In the genomic region with DNA sequence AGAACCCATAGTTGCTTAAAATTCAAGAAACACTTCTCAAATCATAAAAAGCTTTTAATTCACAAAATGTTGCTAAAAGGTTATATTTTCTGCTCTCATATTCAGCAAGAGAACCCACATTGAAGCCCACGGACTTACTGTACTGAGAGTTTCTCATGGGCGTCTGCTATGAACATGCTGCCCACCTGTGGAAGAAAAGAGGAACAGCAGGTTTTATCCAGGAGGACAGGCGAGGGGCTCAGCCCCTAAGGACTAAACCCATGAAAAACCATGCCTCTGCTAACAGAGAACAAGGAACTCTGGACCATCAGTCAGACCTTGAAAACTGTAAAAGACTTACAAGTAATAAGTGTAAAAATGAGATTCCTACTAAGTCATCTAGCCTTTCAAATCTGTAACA, we compare ENCODE assay signal across 9 mouse cellular contexts. TPM values are rescaled to one million over a fixed set of nuclear protein-coding genes. Genes with fewer than 3 reads are reported as not detected.
DNase-seq lines count a peak whose midpoint lies in the region; ATAC-seq and TF ChIP-seq lines count a peak whose summit lies in the region.
"Had no signal": no experiment of that assay in that cellular context is flagged by ENCODE, and none has a peak within 500 bp of the region (broad histone marks: within the 10 kb centered on the region; RNA-seq: fewer than 3 reads in every experiment).

No protein-coding gene starts in this region.

- peak; percentile 93 for TF ChIP-seq RAD21 in MEL (IDR thresholded peaks at IDR 0.05; ENCODE audit: low read depth, low read length)

- no peak overlapping the region for H3K9ac ChIP-seq in hindbrain, embryonic 13.5 days
- no peak overlapping the region for H3K9ac ChIP-seq in MEL (ENCODE audit: control insufficient read depth, low read depth, low read length, poor library complexity, severe bottlenecking)
- H3K9ac ChIP-seq: limb, embryonic 12.5 days had no signal

- H3K36me3 ChIP-seq in hindbrain, embryonic 10.5 days, result peaks cover 30% of the 10 kb centered on the region
- H3K36me3 ChIP-seq in hindbrain, embryonic 13.5 days, result peaks cover 50% of the 10 kb centered on the region
- H3K36me3 ChIP-seq in MEL (ENCODE audit: control insufficient read depth in 1 of 2, insufficient read depth in 2 of 2, low read length in 2 of 2), result no peaks in the 10 kb centered on the region
- peaks cover 27% of the 10 kb centered on the region for H3K36me3 ChIP-seq in forebrain, embryonic 10.5 days (replicated peaks)

- TF ChIP-seq EP300 in MEL (IDR thresholded peaks at IDR 0.05; ENCODE audit: low read depth in 1 of 2, low read length in 2 of 2), result no peak

- no peaks in the 10 kb centered on the region for H3K79me2 ChIP-seq in MEL (ENCODE audit: control insufficient read depth, insufficient read depth, low read length, poor library complexity)

- H3K9me3 ChIP-seq in hindbrain, embryonic 10.5 days, result no peaks in the 10 kb centered on the region
- H3K9me3 ChIP-seq in hindbrain, embryonic 13.5 days, result no peaks in the 10 kb centered on the region
- H3K9me3 ChIP-seq in MEL (replicated peaks; ENCODE audit: insufficient read depth, low read length), result no peaks in the 10 kb centered on the region
- no peaks in the 10 kb centered on the region for H3K9me3 ChIP-seq in forebrain, embryonic 10.5 days
- H3K9me3 ChIP-seq: limb, embryonic 12.5 days had no signal

- no peaks in the 10 kb centered on the region for H3K4me1 ChIP-seq in hindbrain, embryonic 10.5 days (replicated peaks)
- H3K4me1 ChIP-seq in hindbrain, embryonic 13.5 days (replicated peaks), result no peaks in the 10 kb centered on the region
- no peaks in the 10 kb centered on the region for H3K4me1 ChIP-seq in MEL (ENCODE audit: control insufficient read depth in 1 of 2, insufficient read depth in 2 of 2, low read length in 2 of 2)
- no peaks in the 10 kb centered on the region for H3K4me1 ChIP-seq in forebrain, embryonic 10.5 days
- H3K4me1 ChIP-seq: limb, embryonic 12.5 days had no signal

- peak; percentile 77 to 94 (median 94) for TF ChIP-seq CTCF in MEL (IDR thresholded peaks at IDR 0.05 in 2 of 3, conservative IDR thresholded peaks at IDR 0.05 in 1 of 3; ENCODE audit: control insufficient read depth in 1 of 3, insufficient read depth in 1 of 3, low read depth in 2 of 3, low read length in 3 of 3, poor library complexity in 1 of 3, severe bottlenecking in 1 of 3)

- WGBS in hindbrain, embryonic 10.5 days, result 16% methylated on average over 3 of the region's 3 CpGs
- WGBS in hindbrain, embryonic 13.5 days, result 11% methylated on average over 3 of the region's 3 CpGs
- WGBS in forebrain, embryonic 10.5 days, result 10% methylated on average over 3 of the region's 3 CpGs

- no peak overlapping the region for H3K27ac ChIP-seq in hindbrain, embryonic 10.5 days
- H3K27ac ChIP-seq in hindbrain, embryonic 13.5 days, result no peak overlapping the region
- H3K27ac ChIP-seq in MEL (ENCODE audit: control insufficient read depth, low read depth, low read length), result no peak overlapping the region
- no peak overlapping the region for H3K27ac ChIP-seq in forebrain, embryonic 10.5 days
- H3K27ac ChIP-seq: limb, embryonic 12.5 days had no signal

- H3K4me3 ChIP-seq in hindbrain, embryonic 10.5 days, result no peak overlapping the region
- no peak overlapping the region for H3K4me3 ChIP-seq in hindbrain, embryonic 13.5 days
- H3K4me3 ChIP-seq in MEL (ENCODE audit: control insufficient read depth in 1 of 2, insufficient read depth in 1 of 2, low read depth in 2 of 2, low read length in 2 of 2), result no peak overlapping the region
- no peak overlapping the region for H3K4me3 ChIP-seq in forebrain, embryonic 10.5 days
- H3K4me3 ChIP-seq: limb, embryonic 12.5 days had no signal

- DNase-seq in hindbrain, embryonic 10.5 days (ENCODE audit: low spot score), result peak; percentile 7
- peak; percentile 27 to 39 for DNase-seq in B cell, adult 2 months
- peak; percentile 70 for DNase-seq in MEL (ENCODE audit: low read depth, low spot score)
- peak; percentile 48 for DNase-seq in forelimb bud, embryonic 11.5 days (ENCODE audit: low read depth, low spot score)
- peak; percentile 16 for DNase-seq in lung, postnatal 36 days
- DNase-seq in urinary bladder, postnatal 10 days (ENCODE audit: low spot score), result no peak
- no peak for DNase-seq in forebrain, embryonic 10.5 days (ENCODE audit: extremely low spot score, low spot score)

- no peak for ATAC-seq in hindbrain, embryonic 13.5 days (ENCODE audit: low FRiP score)

- TF ChIP-seq POLR2A in MEL (IDR thresholded peaks at IDR 0.05; ENCODE audit: control insufficient read depth in 1 of 2, insufficient read depth in 1 of 2, low read depth in 1 of 2, low read length in 2 of 2, poor library complexity in 1 of 2), result no peak

- H3K27me3 ChIP-seq in hindbrain, embryonic 10.5 days (ENCODE audit: insufficient read depth, poor library complexity, severe bottlenecking), result no peaks in the 10 kb centered on the region
- H3K27me3 ChIP-seq in hindbrain, embryonic 13.5 days, result no peaks in the 10 kb centered on the region
- H3K27me3 ChIP-seq in MEL (ENCODE audit: control insufficient read depth in 1 of 2, insufficient read depth in 2 of 2, low read length in 2 of 2), result no peaks in the 10 kb centered on the region
- H3K27me3 ChIP-seq in forebrain, embryonic 10.5 days (ENCODE audit: poor library complexity, severe bottlenecking), result no peaks in the 10 kb centered on the region
- H3K27me3 ChIP-seq: limb, embryonic 12.5 days had no signal

- H3K4me2 ChIP-seq in hindbrain, embryonic 13.5 days, result no peak overlapping the region
- H3K4me2 ChIP-seq: limb, embryonic 12.5 days had no signal

TF ChIP-seq in MEL, 35 proteins besides CTCF, POLR2A, EP300 and RAD21:
- no peak for TF ChIP-seq NRF1 (IDR thresholded peaks at IDR 0.05; ENCODE audit: insufficient read depth, low read depth, low read length, poor library complexity, severe bottlenecking)
- 0 out of 2 replicates have a peak, but pooled peaks have one; percentile 14 for TF ChIP-seq TBP (IDR thresholded peaks at IDR 0.05; ENCODE audit: low read depth, low read length)
- 0 out of 2 replicates have a peak, but pooled peaks have one; percentile 25 for TF ChIP-seq SIN3A (IDR thresholded peaks at IDR 0.05; ENCODE audit: low read length)
- no peak for TF ChIP-seq POLR2AphosphoS2 (IDR thresholded peaks at IDR 0.05; ENCODE audit: low read length)
- TF ChIP-seq ZC3H11A (IDR thresholded peaks at IDR 0.05; ENCODE audit: low read depth, low read length), result peak; percentile 79
- TF ChIP-seq MYC (IDR thresholded peaks at IDR 0.05; ENCODE audit: low read depth, low read length), result 0 out of 2 replicates have a peak, but pooled peaks have one; percentile 23
- TF ChIP-seq JUND (IDR thresholded peaks at IDR 0.05; ENCODE audit: low read depth, low read length), result 0 out of 2 replicates have a peak, but pooled peaks have one; percentile 12
- peak; percentile 94 for TF ChIP-seq SMC3 (IDR thresholded peaks at IDR 0.05; ENCODE audit: low read depth, low read length)

RNA-seq across cellular contexts. Expression of gene Armh3, which starts 45.0 kb away (rescaled TPM):
- polyA plus RNA-seq in hindbrain, embryonic 10.5 days (2016; fragmentation: Nextera tagmentation; extraction: Ambion mirVana), result 16.6 and 19.4 TPM in 2 replicates
- polyA plus RNA-seq in hindbrain, embryonic 13.5 days (2015; fragmentation: Nextera tagmentation; extraction: Ambion mirVana), result 22.8 and 23.9 TPM in 2 replicates
- 4.1 TPM in 2 replicates for total RNA-seq in MEL (2012; rRNA removed)
- 10 to 100 TPM in 1 of 2 experiments, not detected in 1; 10.8 TPM for polyA plus RNA-seq in MEL (2012; ENCODE audit: insufficient read depth in 1 of 2, insufficient read length in 2 of 2, low read depth in 1 of 2, low replicate concordance in 2 of 2, missing spikeins in 1 of 2)
- polyA plus RNA-seq in forebrain, embryonic 10.5 days (2016; fragmentation: Nextera tagmentation; extraction: Ambion mirVana), result 16.2 and 18.5 TPM in 2 replicates

RNA-seq across cellular contexts. Expression of gene Hps6, which starts 50.0 kb away (rescaled TPM):
- polyA plus RNA-seq in hindbrain, embryonic 10.5 days (2016; fragmentation: Nextera tagmentation; extraction: Ambion mirVana), result 4.8 and 5.7 TPM in 2 replicates
- 3.1 and 3.8 TPM in 2 replicates for polyA plus RNA-seq in hindbrain, embryonic 13.5 days (2015; fragmentation: Nextera tagmentation; extraction: Ambion mirVana)
- total RNA-seq in MEL (2012; rRNA removed), result 11.4 and 11.5 TPM in 2 replicates
- 10 to 100 TPM in 1 of 2 experiments, not detected in 1; 13.2 TPM for polyA plus RNA-seq in MEL (2012; ENCODE audit: insufficient read depth in 1 of 2, insufficient read length in 2 of 2, low read depth in 1 of 2, low replicate concordance in 2 of 2, missing spikeins in 1 of 2)
- polyA plus RNA-seq in forebrain, embryonic 10.5 days (2016; fragmentation: Nextera tagmentation; extraction: Ambion mirVana), result 3.4 and 4.6 TPM in 2 replicates

Comparison
In these comparisons a context has a peak if more than half of its experiments do, and no peak if none do; other contexts are left out.
1. DNase-seq: peak in hindbrain, embryonic 10.5 days (single experiment), B cell, adult 2 months (2 of 2), MEL (single experiment), forelimb bud, embryonic 11.5 days (single experiment) and lung, postnatal 36 days (single experiment); none in urinary bladder, postnatal 10 days (single experiment) and forebrain, embryonic 10.5 days (single experiment).